Mouse (Mus musculus) bone marrow macrophage, adult 2 months (primary cell): ENCODE measurements around the gene Gfi1. TPM values are rescaled to one million over a fixed set of nuclear protein-coding genes. Genes with fewer than 3 reads are reported as not detected.

Source experiments
- H3K27ac ChIP-seq: 2 replicates; pipeline ENCODE4 v1.5.1; 2012; ENCODE audit warnings: low read depth, low read length; ENCODE audit not compliant: insufficient read depth
- H3K4me1 ChIP-seq: 2 replicates; pipeline ENCODE4 v1.6.1; 2012; ENCODE audit warnings: low read length; ENCODE audit not compliant: control insufficient read depth, insufficient read depth
- H3K4me3 ChIP-seq: 2 replicates; pipeline ENCODE4 v1.5.1; 2012; ENCODE audit warnings: mild to moderate bottlenecking, low read length, moderate library complexity; ENCODE audit not compliant: insufficient read depth
- CTCF ChIP-seq: IDR thresholded peaks from 2 replicates; pipeline ENCODE4 v1.5.1; 2012; ENCODE audit warnings: low read depth, mild to moderate bottlenecking, low read length, moderate library complexity
- POLR2A ChIP-seq: IDR thresholded peaks from 2 replicates; pipeline ENCODE4 v1.6.1; 2012; ENCODE audit warnings: mild to moderate bottlenecking, low read depth, low read length, borderline replicate concordance
- polyA plus RNA-seq: library from polyadenylated mRNA; stranded (reverse); fragments of >200 nt; gene quantifications from 2 replicates; pipeline ENCODE4 v1.2.4, GENCODE M21; 2012; ENCODE audit not compliant: missing spikeins, insufficient read depth, insufficient read length

The Gfi1 gene
- polyA plus RNA-seq, 1 experiment: not detected

- H3K27ac ChIP-seq: no peak overlapping the region
- H3K4me3 ChIP-seq: peak overlapping the region; percentile 59
- no peak for TF ChIP-seq POLR2A
- TF ChIP-seq CTCF: no peak
These were observed 2.0 kb downstream of the Gfi1 start for GRCm38 (mm10) chr5:107723541-107724511.

GRCm38 (mm10) chr5:107722661-107723532, 2.9 kb downstream of the Gfi1 start:
- Histone ChIP-seq H3K4me1 (no peaks in the 10 kb centered on the region), H3K27ac (no peak overlapping the region), H3K4me3 (peak overlapping the region; percentile 59)
- TF ChIP-seq POLR2A (no peak), CTCF (no peak)

More at GRCm38 (mm10) chr5:107723541-107724511, 2.0 kb downstream of the Gfi1 start:
- H3K4me1 ChIP-seq: no peaks in the 10 kb centered on the region

- no peak for TF ChIP-seq POLR2A
- TF ChIP-seq CTCF: no peak
- H3K27ac ChIP-seq: no peak overlapping the region
- H3K4me3 ChIP-seq: no peak overlapping the region
These were observed 4.2 kb downstream of the Gfi1 start for GRCm38 (mm10) chr5:107721638-107722011.

GRCm38 (mm10) chr5:107720991-107721637, 4.7 kb downstream of the Gfi1 start:
- H3K27ac ChIP-seq: no peak overlapping the region
- H3K4me1 ChIP-seq: no peaks in the 10 kb centered on the region
- TF ChIP-seq CTCF: no peak
- no peak for TF ChIP-seq POLR2A
- H3K4me3 ChIP-seq: no peak overlapping the region

More at GRCm38 (mm10) chr5:107721638-107722011, 4.2 kb downstream of the Gfi1 start:
- H3K4me1 ChIP-seq: no peaks in the 10 kb centered on the region

GRCm38 (mm10) chr5:107720511-107720910, 5.3 kb downstream of the Gfi1 start:
- H3K4me1 ChIP-seq: no peaks in the 10 kb centered on the region
- H3K4me3 ChIP-seq: no peak overlapping the region
- TF ChIP-seq POLR2A: no peak
- no peak for TF ChIP-seq CTCF
- H3K27ac ChIP-seq: no peak overlapping the region

- Histone ChIP-seq H3K4me3 (no peak overlapping the region), H3K27ac (no peak overlapping the region), H3K4me1 (no peaks in the 10 kb centered on the region)
- no peak for TF ChIP-seq CTCF
- TF ChIP-seq POLR2A: no peak
These were observed 6.0 kb downstream of the Gfi1 start for GRCm38 (mm10) chr5:107719786-107720185.

GRCm38 (mm10) chr5:107719209-107719608, 6.6 kb downstream of the Gfi1 start:
- H3K27ac ChIP-seq: no peak overlapping the region
- H3K4me3 ChIP-seq: no peak overlapping the region
- no peaks in the 10 kb centered on the region for H3K4me1 ChIP-seq
- TF ChIP-seq CTCF: no peak
- no peak for TF ChIP-seq POLR2A

GRCm38 (mm10) chr5:107717871-107718361, 7.9 kb downstream of the Gfi1 start:
- Histone ChIP-seq H3K4me3 (no peak overlapping the region), H3K27ac (no peak overlapping the region), H3K4me1 (no peaks in the 10 kb centered on the region)
- TF ChIP-seq POLR2A (no peak), CTCF (no peak)

- Histone ChIP-seq H3K27ac (no peak overlapping the region), H3K4me1 (peaks cover 6% of the 10 kb centered on the region), H3K4me3 (no peak overlapping the region)
- no peak for TF ChIP-seq POLR2A
- TF ChIP-seq CTCF: no peak
These were observed 14.1 kb downstream of the Gfi1 start for GRCm38 (mm10) chr5:107711689-107712088.

GRCm38 (mm10) chr5:107708124-107708797, 17.6 kb downstream of the Gfi1 start:
- H3K27ac ChIP-seq: no peak overlapping the region; the same call in 1 of the 2 replicates
- H3K4me1 ChIP-seq: peaks cover 10% of the 10 kb centered on the region
- peak overlapping the region; percentile 53 for H3K4me3 ChIP-seq
- TF ChIP-seq CTCF (no peak), POLR2A (no peak)
